Mouse (Mus musculus) embryonic facial prominence, embryonic 14.5 days (tissue): Measurements from ENCODE around the gene Rom1. TPM values are rescaled to one million over a fixed set of nuclear protein-coding genes. Genes with fewer than 3 reads are reported as not detected.
"Not testable (repeated sequence)": the region's sequence is repeated elsewhere in the genome, so short reads cannot be mapped to it uniquely, and the experiment has no call there.

Experiments
- ATAC-seq: fragments of 200-750 bp; cut with Nextera tagmentation; 2 replicates; pipeline ENCODE4 v1.8.0; 2017; ENCODE audit warnings: low read depth, moderate number of reproducible peaks, moderate TSS enrichment
- DNase-seq: peaks from one replicate; pipeline ENCODE4 v3.0.0-alpha.2; 2015; ENCODE audit warnings: low spot score
- H3K27ac ChIP-seq: fragments of 300-500 bp; sonication (generic); replicated peaks from 2 replicates; pipeline ENCODE4 v1.5.1; 2014; ENCODE audit warnings: low read depth, mild to moderate bottlenecking, low read length, moderate library complexity
- H3K27me3 ChIP-seq: fragments of 300-500 bp; sonication (generic); replicated peaks from 2 replicates; pipeline ENCODE4 v1.6.1; 2014; ENCODE audit warnings: low read length; ENCODE audit not compliant: control insufficient read depth, insufficient read depth
- H3K36me3 ChIP-seq: fragments of 300-500 bp; sonication (generic); 2 replicates; pipeline ENCODE4 v1.6.1; 2014; ENCODE audit warnings: low read length, mixed read lengths; ENCODE audit not compliant: control insufficient read depth, insufficient read depth
- H3K4me1 ChIP-seq: fragments of 300-500 bp; sonication (generic); 2 replicates; pipeline ENCODE4 v1.6.1; 2014; ENCODE audit warnings: antibody characterized with exemption, low read length; ENCODE audit not compliant: control insufficient read depth, insufficient read depth
- H3K4me2 ChIP-seq: fragments of 300-500 bp; sonication (generic); 2 replicates; pipeline ENCODE4 v1.6.1; 2014; ENCODE audit warnings: low read depth, mild to moderate bottlenecking, low read length, moderate library complexity, mixed read lengths
- H3K4me3 ChIP-seq: fragments of 300-500 bp; sonication (generic); 2 replicates; pipeline ENCODE4 v1.5.1; 2014; ENCODE audit warnings: low read depth, mild to moderate bottlenecking, low read length
- H3K9ac ChIP-seq: fragments of 300-500 bp; sonication (generic); 2 replicates; pipeline ENCODE4 v1.6.1; 2014; ENCODE audit warnings: low read depth, mild to moderate bottlenecking, low read length, moderate library complexity, mixed read lengths
- H3K9me3 ChIP-seq: fragments of 300-500 bp; sonication (generic); 2 replicates; pipeline ENCODE4 v1.6.1; 2016; ENCODE audit warnings: low read length; ENCODE audit not compliant: control insufficient read depth
- WGBS: fragments of 180-500 bp; shearing (Covaris S2); extraction: QIAGEN DNeasy Blood & Tissue Kit; methylation state at CpG from one replicate; pipeline ENCODE4 v1.1.7; 2014; 5-methylcytosine and 5-hydroxymethylcytosine counted together
- polyA plus RNA-seq: library from polyadenylated mRNA; unstranded; fragments of >200 nt; fragmentation: Nextera tagmentation; extraction: Ambion mirVana; gene quantifications from 2 replicates; pipeline ENCODE4 v1.2.1, GENCODE M21; 2014

Gene Rom1
- 2.2 and 2.5 TPM in 2 replicates for polyA plus RNA-seq

DNA sequence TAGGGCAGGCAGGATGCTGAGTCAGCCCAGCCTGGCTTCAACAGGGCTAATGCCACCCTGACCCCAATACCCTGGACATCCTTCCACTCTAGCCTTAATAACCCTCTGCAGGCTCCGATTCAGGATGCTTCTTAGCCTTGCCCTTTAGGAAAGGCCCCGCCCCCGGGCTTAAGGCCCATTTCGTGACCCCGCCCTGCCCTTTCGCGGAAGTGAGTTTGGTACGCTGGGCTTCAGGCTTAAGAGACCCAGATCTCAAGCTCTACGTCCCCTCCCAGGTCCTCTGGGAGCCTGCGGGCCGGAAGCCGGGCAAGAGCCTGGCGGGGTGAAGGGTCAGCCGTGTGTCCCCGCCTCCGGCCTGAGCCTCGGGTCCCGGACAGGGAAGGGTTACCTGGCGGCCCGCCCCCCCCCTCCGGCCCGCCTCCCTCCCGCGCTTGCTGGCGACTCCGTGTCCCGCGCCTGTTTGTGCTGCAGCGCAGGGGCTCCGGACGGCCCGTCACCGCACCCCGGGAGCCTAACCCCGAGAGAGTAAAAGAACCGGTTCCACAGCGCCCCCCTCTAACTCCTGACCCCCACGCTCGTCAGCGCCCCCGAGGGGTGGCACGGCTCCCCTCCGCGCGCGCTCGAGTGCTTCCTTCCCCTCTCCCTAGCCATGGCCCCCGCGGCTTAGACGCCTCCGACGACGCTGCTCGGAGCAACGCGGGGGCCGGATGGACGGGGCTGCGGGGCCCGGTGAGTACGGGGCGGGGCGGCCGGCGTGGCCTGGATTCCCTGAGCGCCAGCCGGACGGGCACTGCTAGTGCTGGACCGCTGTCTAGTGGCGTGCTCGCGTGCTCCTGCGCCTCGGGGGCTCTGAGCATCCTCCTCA is at the start of gene Rom1, which contains the start of gene Eml3:
TSS of gene Rom1 (minus strand) at position 133 of the 865 bp plus-strand sequence.
TSS of gene Eml3 (plus strand) at position 329 of the 865 bp plus-strand sequence.
- H3K4me2 ChIP-seq = peak within 1 kb of the TSS; percentile 78
- H3K9me3 ChIP-seq = no peaks in the 10 kb centered on the region
- H3K27ac ChIP-seq = peak within 1 kb of the TSS; percentile 65
- peak within 1 kb of the TSS; percentile 86 for H3K9ac ChIP-seq
- peaks cover 57% of the 10 kb centered on the region for H3K36me3 ChIP-seq
- WGBS = under 1% methylated on average over 29 of the region's 74 CpGs
- H3K4me1 ChIP-seq = no peaks in the 10 kb centered on the region
- peak; percentile 81 for DNase-seq
- ATAC-seq = peak; percentile 78
- H3K27me3 ChIP-seq = no peaks in the 10 kb centered on the region
- peak within 1 kb of the TSS; percentile 80 for H3K4me3 ChIP-seq

DNA sequence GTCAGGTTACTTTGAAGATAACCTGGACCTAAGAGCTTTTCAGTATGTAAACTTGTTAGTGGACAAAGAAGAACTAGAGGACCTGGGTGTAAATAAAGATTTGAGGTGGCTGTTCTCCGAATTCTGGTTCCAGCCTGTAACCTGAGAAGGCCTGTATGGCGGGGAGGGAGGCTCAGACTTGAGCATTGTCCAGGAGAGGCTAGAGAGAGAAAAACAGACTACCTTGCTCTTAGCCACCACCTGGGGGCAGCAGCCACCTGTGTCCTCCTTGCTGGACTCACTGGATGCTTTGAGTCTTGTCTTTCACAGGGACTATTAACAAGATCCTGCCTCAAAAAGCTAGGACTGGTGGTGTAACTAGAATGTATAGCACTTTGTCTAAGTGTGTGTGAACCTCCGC is 47.4 kb upstream of the Rom1 start:
- DNase-seq = peak; percentile 84
- no peaks in the 10 kb centered on the region for H3K9me3 ChIP-seq
- H3K4me1 ChIP-seq = no peaks in the 10 kb centered on the region
- H3K27ac ChIP-seq = no peak overlapping the region
- no peaks in the 10 kb centered on the region for H3K27me3 ChIP-seq
- H3K4me2 ChIP-seq = no peak overlapping the region
- no peak overlapping the region for H3K9ac ChIP-seq
- 37% methylated on average over 3 of the region's 3 CpGs for WGBS
- H3K4me3 ChIP-seq = no peak overlapping the region
- H3K36me3 ChIP-seq = peaks cover 94% of the 10 kb centered on the region
- ATAC-seq = peak; percentile 86

DNA sequence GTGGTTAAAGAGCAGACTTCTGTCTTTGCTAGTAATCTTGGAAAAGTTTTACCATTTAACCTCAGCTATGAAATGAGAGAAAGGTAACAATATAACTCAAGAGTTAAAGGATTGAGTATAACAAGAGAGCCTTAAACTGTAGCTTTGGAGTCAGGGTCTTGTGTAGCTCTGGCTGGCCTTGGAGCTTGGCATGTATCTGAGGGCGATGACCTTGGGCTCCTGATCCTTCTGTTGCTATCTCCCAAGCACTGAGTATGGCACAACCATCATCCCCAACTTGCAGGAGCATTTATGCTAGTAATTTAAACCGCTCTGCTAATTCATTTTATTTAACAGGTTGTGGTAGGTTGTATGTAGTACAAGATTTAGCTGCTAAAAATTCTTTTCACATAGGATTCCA is 46.3 kb upstream of the Rom1 start:
- H3K27me3 ChIP-seq = no peaks in the 10 kb centered on the region
- H3K9me3 ChIP-seq = no peaks in the 10 kb centered on the region
- no peak for DNase-seq
- no peaks in the 10 kb centered on the region for H3K4me1 ChIP-seq
- ATAC-seq = no peak
- H3K36me3 ChIP-seq = peaks cover 97% of the 10 kb centered on the region
- no peak overlapping the region for H3K9ac ChIP-seq
- no peak overlapping the region for H3K4me2 ChIP-seq
- no peak overlapping the region for H3K4me3 ChIP-seq
- no peak overlapping the region for H3K27ac ChIP-seq
- 98% methylated on average over 2 of the region's 2 CpGs for WGBS

DNA sequence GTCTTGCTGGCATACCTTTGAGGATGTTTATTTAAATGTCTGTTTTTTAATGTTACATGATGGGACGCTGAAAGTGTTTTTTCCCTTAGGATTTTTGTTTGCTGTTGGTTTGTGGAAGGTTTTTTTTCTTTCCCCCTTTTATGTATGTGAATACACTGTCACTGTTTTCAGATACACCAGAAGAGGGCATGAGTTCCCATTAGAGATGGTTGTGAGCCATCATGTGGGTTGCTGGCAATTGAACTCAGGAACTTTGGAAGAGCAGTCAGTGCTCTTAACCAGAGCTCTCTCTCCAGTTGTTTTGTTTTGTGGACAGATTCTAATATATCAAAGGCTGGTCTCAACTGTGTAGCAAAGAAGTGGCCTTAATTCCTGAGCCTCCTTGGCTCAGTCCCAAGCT is 45.5 kb upstream of the Rom1 start:
- DNase-seq (no peak), ATAC-seq (no peak)
- Histone ChIP-seq H3K36me3 (peaks cover 97% of the 10 kb centered on the region), H3K4me3 (no peak overlapping the region), H3K27me3 (no peaks in the 10 kb centered on the region), H3K4me2 (no peak overlapping the region), H3K9me3 (no peaks in the 10 kb centered on the region), H3K27ac (no peak overlapping the region), H3K9ac (no peak overlapping the region), H3K4me1 (no peaks in the 10 kb centered on the region)
- 77% methylated on average over 1 of the region's 1 CpGs for WGBS

DNA sequence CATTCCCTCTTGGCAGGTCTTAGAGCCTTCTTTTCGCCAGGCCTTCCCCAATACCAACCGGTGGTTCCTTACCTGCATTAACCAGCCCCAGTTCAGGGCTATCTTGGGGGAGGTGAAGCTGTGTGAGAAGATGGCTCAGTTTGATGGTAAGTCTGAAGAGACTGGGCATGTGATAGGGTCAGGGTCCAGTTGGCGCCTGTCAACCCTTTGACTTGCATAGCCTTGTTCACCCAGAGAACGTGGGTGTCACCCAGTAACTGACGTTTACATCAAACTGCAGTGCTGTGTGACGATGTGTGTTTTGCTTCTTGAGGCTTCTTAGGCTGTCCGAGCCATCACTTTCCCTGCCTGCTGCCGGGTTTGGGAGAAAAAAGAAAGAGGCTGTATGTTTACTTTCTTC is 43.3 kb upstream of the Rom1 start:
- peaks cover 87% of the 10 kb centered on the region for H3K36me3 ChIP-seq
- WGBS = 86% methylated on average over 8 of the region's 8 CpGs

DNA sequence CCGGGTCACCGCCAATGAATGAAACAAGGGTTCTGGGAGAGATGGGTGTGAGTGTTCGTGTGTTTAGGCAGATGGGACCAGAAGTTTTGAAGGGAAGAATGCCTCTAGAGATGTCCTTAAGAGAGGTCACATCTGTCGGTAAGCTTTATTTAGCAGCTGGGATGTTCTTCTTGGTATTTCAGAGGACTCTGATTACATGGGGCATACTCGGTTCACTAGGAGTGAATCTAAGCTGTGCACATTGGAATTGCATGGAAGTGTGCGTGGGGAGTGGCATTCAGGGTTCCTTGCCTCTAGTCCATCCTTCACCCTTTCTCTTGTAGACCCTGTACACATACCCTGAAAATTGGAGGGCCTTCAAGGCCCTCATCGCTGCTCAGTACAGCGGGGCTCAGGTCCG is 38.7 kb upstream of the Rom1 start:
- no peak for ATAC-seq
- H3K4me1 ChIP-seq = peaks cover 10% of the 10 kb centered on the region; the same call in 1 of the 2 replicates
- H3K27me3 ChIP-seq = no peaks in the 10 kb centered on the region
- H3K9me3 ChIP-seq = no peaks in the 10 kb centered on the region
- peak overlapping the region; percentile 80; the same call in 1 of the 2 replicates for H3K27ac ChIP-seq
- H3K36me3 ChIP-seq = peaks cover 76% of the 10 kb centered on the region
- DNase-seq = no peak
- H3K4me3 ChIP-seq = peak overlapping the region; percentile 83
- peak overlapping the region; percentile 90 for H3K9ac ChIP-seq
- peak overlapping the region; percentile 71 for H3K4me2 ChIP-seq
- 6% methylated on average over 9 of the region's 9 CpGs for WGBS

More for the DNA sequence above, 43.3 kb upstream of the Rom1 start:
- not testable (repeated sequence) for DNase-seq, H3K4me3 ChIP-seq, H3K27ac ChIP-seq, ATAC-seq, H3K27me3 ChIP-seq, H3K9me3 ChIP-seq, H3K4me2 ChIP-seq, H3K4me1 ChIP-seq, H3K9ac ChIP-seq

DNA sequence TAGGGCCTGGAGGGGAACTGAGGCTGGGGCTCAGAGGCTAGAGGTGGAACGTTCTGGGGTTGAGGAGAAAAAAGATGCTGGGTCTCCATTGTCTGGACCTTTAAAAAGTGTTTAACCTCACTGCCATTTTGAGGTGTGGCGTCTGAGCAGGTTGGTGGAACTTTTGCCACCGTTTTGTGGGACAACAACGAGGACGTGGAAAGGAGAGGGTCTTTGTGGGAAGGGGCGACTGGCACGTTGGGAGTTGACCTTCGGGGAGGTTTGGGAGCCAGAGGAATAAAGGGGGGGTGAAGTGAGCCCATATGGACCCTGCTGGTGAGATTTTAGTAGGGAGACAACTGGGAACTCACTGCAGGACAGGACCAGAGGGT is 38.2 kb upstream of the Rom1 start:
- ATAC-seq = no peak
- no peak for DNase-seq
- Histone ChIP-seq H3K4me1 (peaks cover 10% of the 10 kb centered on the region; the same call in 1 of the 2 replicates), H3K9ac (peak overlapping the region; percentile 90), H3K4me3 (peak overlapping the region; percentile 83), H3K27me3 (no peaks in the 10 kb centered on the region), H3K36me3 (peaks cover 76% of the 10 kb centered on the region), H3K4me2 (peak overlapping the region; percentile 71), H3K27ac (peak overlapping the region; percentile 80), H3K9me3 (no peaks in the 10 kb centered on the region)
- WGBS = 0% methylated on average over 8 of the region's 8 CpGs

DNA sequence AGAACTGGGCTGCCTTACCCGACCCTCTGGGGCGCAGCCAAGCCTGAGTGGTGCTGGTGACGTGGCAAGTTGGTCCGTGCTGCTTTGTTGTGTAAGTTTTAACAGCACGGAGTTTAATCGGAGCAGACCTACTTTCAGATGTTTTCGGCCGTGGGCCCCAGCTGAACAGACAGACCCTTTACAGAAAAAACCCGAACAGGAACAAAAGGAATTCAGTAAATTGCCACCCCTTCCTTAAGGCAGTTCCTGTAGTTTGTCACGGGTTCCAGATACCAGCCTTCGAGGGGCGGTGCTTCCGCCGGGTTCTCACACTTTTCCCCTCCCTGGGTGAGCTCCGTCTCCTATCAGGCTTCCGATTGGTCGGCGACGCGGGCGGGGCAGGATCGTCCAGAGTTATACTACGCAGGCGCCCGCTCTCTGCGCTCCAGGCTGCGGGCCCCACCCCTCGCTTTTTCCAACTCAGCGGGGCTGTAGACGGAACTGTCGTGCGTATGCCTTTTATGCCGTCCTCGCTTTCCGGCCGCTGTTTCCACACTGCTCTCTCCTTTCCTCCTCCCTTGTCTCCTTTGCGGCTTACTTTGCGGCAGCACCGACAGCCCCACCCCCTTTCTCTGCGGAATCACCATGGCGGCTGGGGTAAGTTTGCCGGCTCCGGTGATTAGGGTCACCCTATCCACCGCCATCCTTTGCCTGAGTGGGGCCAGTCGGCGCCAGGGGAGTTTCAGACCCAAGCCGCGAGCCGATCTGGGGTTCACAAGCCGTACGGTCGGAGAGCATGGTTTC is 37.6 kb upstream of the Rom1 start, which contains the start of gene Eef1g:
TSS of gene Eef1g (plus strand) at position 452 of the 783 bp plus-strand sequence.
- peaks cover 10% of the 10 kb centered on the region; the same call in 1 of the 2 replicates for H3K4me1 ChIP-seq
- WGBS = under 1% methylated on average over 49 of the region's 52 CpGs
- peak; percentile 100 for DNase-seq

More for the DNA sequence above, 37.6 kb upstream of the Rom1 start, which contains the start of gene Eef1g:
- peaks cover 76% of the 10 kb centered on the region for H3K36me3 ChIP-seq
- H3K9me3 ChIP-seq = no peaks in the 10 kb centered on the region
- peak within 1 kb of the TSS; percentile 83 for H3K4me3 ChIP-seq
- peak; percentile 99 for ATAC-seq
- peak within 1 kb of the TSS; percentile 71 for H3K4me2 ChIP-seq
- H3K27me3 ChIP-seq = no peaks in the 10 kb centered on the region
- peak within 1 kb of the TSS; percentile 90 for H3K9ac ChIP-seq
- H3K27ac ChIP-seq = peak within 1 kb of the TSS; percentile 98
